Mouse (Mus musculus) heart, postnatal 0 days (tissue): ENCODE results near the gene Ephb4.

Experiments used
- CTCF ChIP-seq: IDR thresholded peaks from 2 replicates; pipeline ENCODE4 v1.5.1; 2016; ENCODE audit warnings: antibody characterized with exemption, control low read depth, low read depth
- EP300 ChIP-seq: IDR thresholded peaks from 2 replicates; pipeline ENCODE4 v1.6.1; 2016; ENCODE audit warnings: antibody characterized with exemption, low read depth

DNA sequence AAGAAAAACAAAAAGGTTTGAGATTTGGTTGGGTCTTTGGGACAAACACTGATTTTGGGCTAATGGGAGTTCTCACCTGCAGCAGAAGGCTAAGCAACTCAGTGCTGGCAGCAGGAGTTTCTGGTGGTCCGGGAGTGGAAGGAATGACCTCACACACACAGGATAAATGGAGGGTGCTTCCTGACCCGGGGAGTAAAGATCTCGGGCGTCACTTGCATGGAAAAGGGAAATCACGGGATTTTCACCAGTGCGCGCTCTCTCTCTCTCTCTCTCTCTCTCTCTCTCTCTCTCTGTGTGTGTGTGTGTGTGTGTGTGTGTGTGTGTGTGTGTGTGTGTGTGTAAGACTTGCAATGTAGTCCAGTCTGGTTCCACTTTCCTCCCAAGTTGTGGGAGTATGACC lies 2.1 kb upstream of the Ephb4 start:
- no peak for TF ChIP-seq CTCF
- TF ChIP-seq EP300 = no peak
